Mouse (Mus musculus): ENCODE data around the gene Cmip. TPM values are rescaled to one million over a fixed set of nuclear protein-coding genes. Genes with fewer than 3 reads are reported as not detected.

The Cmip gene
- polyA plus RNA-seq, 2 experiments = 27.1 to 39.7 TPM

GRCm38 (mm10) chr8:117380796-117381195 lies 123.9 kb downstream of the Cmip start:
- TF ChIP-seq POLR2A (IDR thresholded peaks at IDR 0.05; ENCODE audit: borderline replicate concordance, extremely low read depth, insufficient read depth, insufficient read length) = no peak
- WGBS = 76% methylated on average over 8 of the region's 8 CpGs

GRCm38 (mm10) chr8:117386142-117386541 lies 129.3 kb downstream of the Cmip start:
- H3K9me3 ChIP-seq (ENCODE audit: control insufficient read depth, low read length) = no peaks in the 10 kb centered on the region; the same call in 1 of the 2 replicates
- DNase-seq (ENCODE audit: low spot score) (no peak), ATAC-seq (ENCODE audit: low FRiP score, low read depth) (no peak)
- TF ChIP-seq POLR2A (IDR thresholded peaks at IDR 0.05; ENCODE audit: borderline replicate concordance, extremely low read depth, insufficient read depth, insufficient read length) = no peak
- peaks cover 8% of the 10 kb centered on the region; the same call in 1 of the 2 replicates for H3K36me3 ChIP-seq (ENCODE audit: control insufficient read depth, insufficient read depth, low read length)
- no peak overlapping the region for H3K4me2 ChIP-seq (replicated peaks; ENCODE audit: low read depth, low read length, severe bottlenecking)
- WGBS = 74% methylated on average over 2 of the region's 2 CpGs
- H3K27ac ChIP-seq (replicated peaks; ENCODE audit: low read depth, low read length) = no peak overlapping the region
- peaks cover 10% of the 10 kb centered on the region for H3K4me1 ChIP-seq (ENCODE audit: control insufficient read depth, insufficient read depth, low read length)
- H3K9ac ChIP-seq (ENCODE audit: low read depth, low read length, severe bottlenecking) = no peak overlapping the region
- no peak overlapping the region for H3K4me3 ChIP-seq (replicated peaks; ENCODE audit: low read length)
- H3K27me3 ChIP-seq (ENCODE audit: control insufficient read depth, insufficient read depth, low read length) = no peaks in the 10 kb centered on the region

More at GRCm38 (mm10) chr8:117380796-117381195, 123.9 kb downstream of the Cmip start:
- Histone ChIP-seq H3K9me3 (ENCODE audit: control insufficient read depth, low read length) (no peaks in the 10 kb centered on the region; the same call in 1 of the 2 replicates), H3K27me3 (ENCODE audit: control insufficient read depth, insufficient read depth, low read length) (no peaks in the 10 kb centered on the region), H3K4me2 (replicated peaks; ENCODE audit: low read depth, low read length, severe bottlenecking) (no peak overlapping the region), H3K4me3 (replicated peaks; ENCODE audit: low read length) (no peak overlapping the region), H3K36me3 (ENCODE audit: control insufficient read depth, insufficient read depth, low read length) (peaks cover 20% of the 10 kb centered on the region), H3K9ac (ENCODE audit: low read depth, low read length, severe bottlenecking) (no peak overlapping the region), H3K4me1 (ENCODE audit: control insufficient read depth, insufficient read depth, low read length) (0 out of 2 replicates have a peak, but pooled peaks cover 3% of the 10 kb centered on the region), H3K27ac (replicated peaks; ENCODE audit: low read depth, low read length) (peak overlapping the region; percentile 33; the same call in 1 of the 2 replicates)
- no peak for ATAC-seq (ENCODE audit: low FRiP score, low read depth)
- no peak for DNase-seq (ENCODE audit: low spot score)

GRCm38 (mm10) chr8:117387642-117388041 lies 130.8 kb downstream of the Cmip start:
- DNase-seq (ENCODE audit: low spot score) (no peak), ATAC-seq (ENCODE audit: low FRiP score, low read depth) (no peak)
- H3K27ac ChIP-seq (replicated peaks; ENCODE audit: low read depth, low read length) = no peak overlapping the region
- 56% methylated on average over 10 of the region's 10 CpGs for WGBS
- H3K4me1 ChIP-seq (ENCODE audit: control insufficient read depth, insufficient read depth, low read length) = peaks cover 10% of the 10 kb centered on the region
- H3K9me3 ChIP-seq (ENCODE audit: control insufficient read depth, low read length) = no peaks in the 10 kb centered on the region; the same call in 1 of the 2 replicates
- peaks cover 8% of the 10 kb centered on the region for H3K36me3 ChIP-seq (ENCODE audit: control insufficient read depth, insufficient read depth, low read length)
- TF ChIP-seq POLR2A (IDR thresholded peaks at IDR 0.05; ENCODE audit: borderline replicate concordance, extremely low read depth, insufficient read depth, insufficient read length) = no peak
- no peak overlapping the region for H3K9ac ChIP-seq (ENCODE audit: low read depth, low read length, severe bottlenecking)
- H3K27me3 ChIP-seq (ENCODE audit: control insufficient read depth, insufficient read depth, low read length) = no peaks in the 10 kb centered on the region
- H3K4me3 ChIP-seq (replicated peaks; ENCODE audit: low read length) = no peak overlapping the region
- H3K4me2 ChIP-seq (replicated peaks; ENCODE audit: low read depth, low read length, severe bottlenecking) = no peak overlapping the region

GRCm38 (mm10) chr8:117388370-117388769 lies 131.5 kb downstream of the Cmip start:
- no peaks in the 10 kb centered on the region; the same call in 1 of the 2 replicates for H3K9me3 ChIP-seq (ENCODE audit: control insufficient read depth, low read length)
- H3K9ac ChIP-seq (ENCODE audit: low read depth, low read length, severe bottlenecking) = no peak overlapping the region
- H3K4me2 ChIP-seq (replicated peaks; ENCODE audit: low read depth, low read length, severe bottlenecking) = no peak overlapping the region
- peaks cover 8% of the 10 kb centered on the region for H3K36me3 ChIP-seq (ENCODE audit: control insufficient read depth, insufficient read depth, low read length)
- no peak overlapping the region for H3K27ac ChIP-seq (replicated peaks; ENCODE audit: low read depth, low read length)
- H3K4me3 ChIP-seq (replicated peaks; ENCODE audit: low read length) = no peak overlapping the region
- no peaks in the 10 kb centered on the region for H3K27me3 ChIP-seq (ENCODE audit: control insufficient read depth, insufficient read depth, low read length)
- ATAC-seq (ENCODE audit: low FRiP score, low read depth) (peak; percentile 32; the same call in 1 of the 2 replicates), DNase-seq (ENCODE audit: low spot score) (no peak)
- H3K4me1 ChIP-seq (ENCODE audit: control insufficient read depth, insufficient read depth, low read length) = peaks cover 10% of the 10 kb centered on the region
- 33% methylated on average over 8 of the region's 8 CpGs for WGBS
- no peak for TF ChIP-seq POLR2A (IDR thresholded peaks at IDR 0.05; ENCODE audit: borderline replicate concordance, extremely low read depth, insufficient read depth, insufficient read length)

- no peaks in the 10 kb centered on the region for H3K27me3 ChIP-seq (ENCODE audit: control insufficient read depth, insufficient read depth, low read length)
- no peak overlapping the region for H3K4me2 ChIP-seq (replicated peaks; ENCODE audit: low read depth, low read length, severe bottlenecking)
- no peaks in the 10 kb centered on the region; the same call in 1 of the 2 replicates for H3K36me3 ChIP-seq (ENCODE audit: control insufficient read depth, insufficient read depth, low read length)
- H3K9me3 ChIP-seq (ENCODE audit: control insufficient read depth, low read length) = no peaks in the 10 kb centered on the region
- DNase-seq (ENCODE audit: low spot score) = no peak
- no peak overlapping the region for H3K9ac ChIP-seq (ENCODE audit: low read depth, low read length, severe bottlenecking)
- no peak for TF ChIP-seq POLR2A (IDR thresholded peaks at IDR 0.05; ENCODE audit: borderline replicate concordance, extremely low read depth, insufficient read depth, insufficient read length)
- 84% methylated on average over 6 of the region's 6 CpGs for whole genome bisulfite sequencing
- no peak overlapping the region for H3K4me3 ChIP-seq (replicated peaks; ENCODE audit: low read length)
- no peaks in the 10 kb centered on the region for H3K4me1 ChIP-seq (ENCODE audit: control insufficient read depth, insufficient read depth, low read length)
- H3K27ac ChIP-seq (replicated peaks; ENCODE audit: low read depth, low read length) = no peak overlapping the region
- no peak for ATAC-seq (ENCODE audit: low FRiP score, low read depth)
These were observed 137.0 kb downstream of the Cmip start for GRCm38 (mm10) chr8:117393853-117394252.
